Mouse (Mus musculus) brain, embryonic 18.5 days (tissue): ENCODE measurements around the gene Myo1d.

ENCODE experiments used
- DNase-seq: peaks from one replicate; pipeline ENCODE4 v3.0.0-alpha.2; 2012; ENCODE audit warnings: low read depth, low spot score

The Myo1d gene

GRCm38 (mm10) chr11:80506483-80506882 lies 273.3 kb downstream of the Myo1d start:
- DNase-seq = no peak

GRCm38 (mm10) chr11:80505581-80505980 lies 274.2 kb downstream of the Myo1d start:
- no peak for DNase-seq

GRCm38 (mm10) chr11:80504519-80505385 lies 275.1 kb downstream of the Myo1d start:
- no peak for DNase-seq

GRCm38 (mm10) chr11:80503726-80504452 lies 275.9 kb downstream of the Myo1d start:
- peak; percentile 99 for DNase-seq

GRCm38 (mm10) chr11:80503281-80503680 lies 276.5 kb downstream of the Myo1d start:
- DNase-seq = no peak

- no peak for DNase-seq
Measured at GRCm38 (mm10) chr11:80499550-80499952, 280.3 kb downstream of the Myo1d start.

GRCm38 (mm10) chr11:80498328-80499070 lies 281.3 kb downstream of the Myo1d start:
- DNase-seq = no peak

GRCm38 (mm10) chr11:80497225-80497919 lies 282.5 kb downstream of the Myo1d start:
- DNase-seq = no peak

- no peak for DNase-seq
Measured at GRCm38 (mm10) chr11:80496640-80497039, 283.2 kb downstream of the Myo1d start.

GRCm38 (mm10) chr11:80495972-80496371 lies 283.9 kb downstream of the Myo1d start:
- DNase-seq = no peak

- no peak for DNase-seq
Measured at GRCm38 (mm10) chr11:80494852-80495251, 285.0 kb downstream of the Myo1d start.

GRCm38 (mm10) chr11:80493186-80493585 lies 286.6 kb downstream of the Myo1d start:
- no peak for DNase-seq

- DNase-seq = no peak
Measured at GRCm38 (mm10) chr11:80490831-80491230, 289.0 kb downstream of the Myo1d start.

GRCm38 (mm10) chr11:80489882-80490196 lies 290.0 kb downstream of the Myo1d start:
- no peak for DNase-seq

GRCm38 (mm10) chr11:80489172-80489881 lies 290.5 kb downstream of the Myo1d start:
- DNase-seq = no peak

GRCm38 (mm10) chr11:80487904-80488587 lies 291.8 kb downstream of the Myo1d start:
- no peak for DNase-seq

- no peak for DNase-seq
Measured at GRCm38 (mm10) chr11:80485622-80486206, 294.1 kb downstream of the Myo1d start.

- DNase-seq = no peak
Measured at GRCm38 (mm10) chr11:80485120-80485551, 294.7 kb downstream of the Myo1d start.

GRCm38 (mm10) chr11:80484191-80484791 lies 295.5 kb downstream of the Myo1d start:
- no peak for DNase-seq
